Mouse (Mus musculus): Measurements from ENCODE around the gene Gprin1.

DNA sequence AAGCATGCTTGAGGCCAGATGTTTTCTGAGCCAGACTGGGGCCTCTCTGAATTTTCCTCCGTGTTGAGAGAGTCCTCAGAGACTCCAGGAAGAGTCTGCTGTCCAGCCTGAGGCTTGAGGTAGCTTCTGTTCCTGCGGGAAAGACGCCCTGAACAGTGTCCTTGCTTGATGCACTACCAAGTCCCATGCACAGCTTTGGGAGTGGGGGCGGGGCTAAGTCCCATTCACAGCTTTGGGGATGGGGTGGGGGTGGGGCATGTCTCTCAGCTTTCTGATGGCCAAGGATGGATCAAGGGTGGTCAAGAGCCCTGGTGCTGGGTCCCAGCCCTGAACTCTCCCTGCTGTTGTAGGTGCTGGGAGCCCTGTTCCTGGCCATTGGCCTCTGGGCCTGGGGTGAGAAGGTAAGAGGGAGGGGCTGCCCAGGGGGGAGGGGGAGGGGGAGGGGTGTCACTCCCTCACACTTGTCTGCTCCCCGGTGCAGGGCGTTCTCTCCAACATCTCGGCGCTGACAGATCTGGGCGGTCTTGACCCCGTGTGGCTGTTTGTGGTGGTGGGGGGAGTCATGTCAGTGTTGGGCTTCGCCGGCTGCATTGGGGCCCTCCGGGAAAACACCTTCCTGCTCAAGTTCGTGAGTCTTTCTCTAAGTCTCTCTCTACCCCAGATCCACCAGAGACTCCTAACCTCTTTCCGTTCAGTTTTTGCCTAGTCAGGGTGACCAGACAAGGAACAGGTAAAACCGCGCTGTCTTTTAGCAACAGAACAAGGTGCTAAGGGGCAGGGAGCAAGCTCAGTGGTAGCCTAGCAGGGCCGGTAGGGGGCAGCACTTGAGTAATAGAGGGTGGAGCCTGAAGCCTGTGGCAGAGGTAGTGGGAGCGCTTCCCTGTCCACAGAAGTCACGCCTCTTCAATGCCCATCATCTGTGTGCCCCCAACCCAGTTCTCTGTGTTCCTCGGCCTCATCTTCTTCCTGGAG lies 42.9 kb upstream of the Gprin1 start:
- TF ChIP-seq POLR2A (IDR thresholded peaks at IDR 0.05; ENCODE audit: borderline replicate concordance, extremely low read depth, low read depth, low read length) = no peak
- TF ChIP-seq CTCF (IDR thresholded peaks at IDR 0.05; ENCODE audit: insufficient read depth, low read length) = no peak

Data from lung, adult 2 months (tissue).